Mouse (Mus musculus) testis, adult 2 months (tissue): ENCODE data around the gene Pitx2. TPM values are rescaled to one million over a fixed set of nuclear protein-coding genes. Genes with fewer than 3 reads are reported as not detected.

ENCODE experiments used
- H3K27ac ChIP-seq: fragments of 200-500 bp; 2 replicates; pipeline ENCODE4 v1.5.1; 2012; ENCODE audit warnings: low read depth, low read length; ENCODE audit not compliant: control insufficient read depth, insufficient read depth
- H3K27me3 ChIP-seq: fragments of 200-500 bp; 2 replicates; pipeline ENCODE4 v1.6.1; 2012; ENCODE audit warnings: mild to moderate bottlenecking, low read length, moderate library complexity; ENCODE audit not compliant: control insufficient read depth, insufficient read depth
- H3K36me3 ChIP-seq: fragments of 200-500 bp; 2 replicates; pipeline ENCODE4 v1.6.1; 2012; ENCODE audit warnings: mild to moderate bottlenecking, low read length; ENCODE audit not compliant: control insufficient read depth, insufficient read depth
- H3K4me1 ChIP-seq: fragments of 200-500 bp; 2 replicates; pipeline ENCODE4 v1.6.1; 2012; ENCODE audit warnings: low read length; ENCODE audit not compliant: control insufficient read depth, insufficient read depth
- H3K4me3 ChIP-seq: fragments of 200-500 bp; 2 replicates; pipeline ENCODE4 v1.5.1; 2012; ENCODE audit warnings: low read depth, mild to moderate bottlenecking, low read length, moderate library complexity, mixed read lengths; ENCODE audit not compliant: control insufficient read depth
- CTCF ChIP-seq: fragments of 200-500 bp; IDR thresholded peaks from 2 replicates; pipeline ENCODE4 v1.5.1; 2012; ENCODE audit warnings: low read depth, mild to moderate bottlenecking, inconsistent platforms, low read length, moderate library complexity; ENCODE audit not compliant: control insufficient read depth, insufficient read depth, insufficient replicate concordance
- POLR2A ChIP-seq: fragments of 200-500 bp; IDR thresholded peaks from 2 replicates; pipeline ENCODE4 v1.6.1; 2012; ENCODE audit warnings: low read depth, mild to moderate bottlenecking, inconsistent platforms, low read length, moderate library complexity; ENCODE audit not compliant: control insufficient read depth
- polyA plus RNA-seq: library from polyadenylated mRNA; depleted of rRNA; stranded (reverse); fragments of >200 nt; gene quantifications from 2 replicates; pipeline ENCODE4 v1.2.3, GENCODE M21; 2012

Pitx2 gene
- polyA plus RNA-seq, 1 experiment, result 6.6 TPM

DNA sequence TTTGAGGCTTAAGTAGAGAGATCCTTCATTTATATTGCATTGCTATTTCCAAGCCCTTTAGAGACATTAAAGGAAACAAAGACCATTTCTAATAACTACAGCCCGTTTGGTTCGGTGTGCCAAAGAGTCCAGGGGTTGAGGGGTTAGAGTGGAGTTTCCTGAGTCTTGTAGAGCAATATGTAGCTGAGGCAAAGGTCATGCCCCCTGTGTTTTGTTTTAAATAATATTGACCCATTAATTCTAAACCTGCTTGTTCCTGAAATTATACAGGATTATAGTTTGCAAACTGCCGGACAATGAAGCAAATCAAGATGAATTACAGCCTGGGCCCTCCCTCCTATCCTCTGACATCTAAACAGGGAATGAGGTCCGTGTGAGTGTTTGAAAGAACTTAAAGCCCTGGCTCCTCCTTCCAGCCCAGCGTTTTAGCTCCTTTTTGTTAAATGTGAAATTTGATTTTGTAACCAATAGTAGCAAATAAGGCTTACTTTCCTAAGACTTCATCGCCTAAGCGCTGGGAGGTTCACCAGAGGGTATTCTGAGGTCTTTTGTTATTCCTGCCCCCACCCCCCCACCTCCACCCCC, 20.5 kb downstream of the Pitx2 start:
- Histone ChIP-seq H3K27ac (no peak overlapping the region), H3K27me3 (peaks cover 30% of the 10 kb centered on the region), H3K4me1 (peaks cover 23% of the 10 kb centered on the region)

DNA sequence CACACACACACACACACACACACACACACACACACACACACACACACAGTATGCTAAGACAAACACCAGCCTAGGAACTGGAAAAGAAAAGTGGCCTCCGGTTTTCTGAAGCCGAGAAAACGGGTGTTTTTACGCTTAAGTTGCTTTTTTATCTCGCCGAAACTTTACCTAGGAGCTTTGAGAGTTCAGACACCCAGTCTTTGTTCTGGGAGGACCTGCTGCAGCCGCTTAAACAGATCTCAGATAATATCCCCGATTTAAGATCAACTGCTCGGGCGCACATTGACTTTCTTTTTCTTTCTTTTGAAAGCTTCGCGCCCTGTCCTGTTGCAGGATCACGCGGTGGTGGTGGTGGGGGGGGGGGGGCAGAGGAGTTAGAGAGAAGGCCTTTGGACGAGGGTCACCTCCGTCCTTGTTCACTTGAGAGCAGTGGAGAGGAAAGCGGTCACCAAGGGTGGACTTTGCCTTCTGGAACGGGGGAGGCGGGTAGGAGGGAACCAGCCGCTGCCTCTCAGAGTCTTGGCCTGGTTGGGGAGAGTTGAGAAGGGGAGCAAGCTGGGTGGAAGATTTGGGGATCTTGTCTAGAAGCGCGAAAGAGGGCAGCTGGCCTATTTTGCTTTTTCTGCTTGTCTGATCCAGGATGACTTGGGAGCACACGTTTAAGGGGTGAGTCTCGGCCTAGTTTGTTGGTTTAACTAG, 21.2 kb downstream of the Pitx2 start:
- no peaks in the 10 kb centered on the region for H3K36me3 ChIP-seq
- TF ChIP-seq POLR2A (no peak), CTCF (no peak)
- no peak overlapping the region for H3K27ac ChIP-seq
- H3K27me3 ChIP-seq, result peaks cover 24% of the 10 kb centered on the region
- H3K4me3 ChIP-seq, result no peak overlapping the region
- peaks cover 18% of the 10 kb centered on the region for H3K4me1 ChIP-seq

More for the DNA sequence above, 20.5 kb downstream of the Pitx2 start:
- no peak overlapping the region for H3K4me3 ChIP-seq
- TF ChIP-seq POLR2A, result no peak
- no peak for TF ChIP-seq CTCF
- no peaks in the 10 kb centered on the region for H3K36me3 ChIP-seq

DNA sequence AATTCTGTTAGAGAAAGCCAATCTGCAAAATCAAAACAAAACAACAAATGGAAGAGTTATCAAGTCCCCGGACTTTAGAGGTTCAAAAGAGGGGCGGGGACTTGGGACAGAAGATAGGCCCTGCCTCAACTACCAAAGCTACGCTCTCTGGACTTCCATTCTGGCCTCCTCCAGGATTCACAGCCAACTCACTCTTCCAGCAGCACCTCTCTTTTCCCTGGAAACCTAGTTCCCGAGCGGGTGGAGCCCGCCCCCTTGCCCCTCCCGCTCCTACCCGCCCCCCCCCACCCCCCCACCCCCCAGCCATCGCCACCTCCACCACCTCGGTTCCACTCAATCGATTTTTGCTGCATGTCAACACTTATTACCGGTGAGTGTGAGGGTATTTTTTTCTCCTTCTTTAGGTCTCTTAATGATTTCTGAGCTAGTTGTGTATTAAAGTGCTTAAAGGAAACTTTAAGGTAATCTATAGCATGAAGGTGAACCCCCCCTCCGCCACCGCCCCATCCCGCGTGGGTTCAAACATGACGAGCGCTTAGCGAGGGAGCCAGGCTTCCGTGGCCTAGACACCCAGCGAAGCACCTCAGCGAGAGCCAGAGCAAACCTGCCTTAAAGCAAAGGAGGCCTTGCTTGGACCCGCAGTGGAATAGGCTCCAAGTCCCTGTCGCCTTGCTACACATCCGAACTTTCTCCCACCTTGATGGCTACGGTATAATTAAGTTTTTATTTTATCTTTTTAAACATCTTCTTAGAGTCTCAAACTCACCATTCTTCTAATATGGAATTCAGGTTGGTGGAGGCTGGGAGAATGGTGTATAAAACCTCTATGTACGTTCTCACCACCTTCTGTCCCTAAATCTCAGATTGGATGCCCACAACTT, 21.9 kb downstream of the Pitx2 start:
- H3K27ac ChIP-seq, result no peak overlapping the region
- H3K4me3 ChIP-seq, result no peak overlapping the region

DNA sequence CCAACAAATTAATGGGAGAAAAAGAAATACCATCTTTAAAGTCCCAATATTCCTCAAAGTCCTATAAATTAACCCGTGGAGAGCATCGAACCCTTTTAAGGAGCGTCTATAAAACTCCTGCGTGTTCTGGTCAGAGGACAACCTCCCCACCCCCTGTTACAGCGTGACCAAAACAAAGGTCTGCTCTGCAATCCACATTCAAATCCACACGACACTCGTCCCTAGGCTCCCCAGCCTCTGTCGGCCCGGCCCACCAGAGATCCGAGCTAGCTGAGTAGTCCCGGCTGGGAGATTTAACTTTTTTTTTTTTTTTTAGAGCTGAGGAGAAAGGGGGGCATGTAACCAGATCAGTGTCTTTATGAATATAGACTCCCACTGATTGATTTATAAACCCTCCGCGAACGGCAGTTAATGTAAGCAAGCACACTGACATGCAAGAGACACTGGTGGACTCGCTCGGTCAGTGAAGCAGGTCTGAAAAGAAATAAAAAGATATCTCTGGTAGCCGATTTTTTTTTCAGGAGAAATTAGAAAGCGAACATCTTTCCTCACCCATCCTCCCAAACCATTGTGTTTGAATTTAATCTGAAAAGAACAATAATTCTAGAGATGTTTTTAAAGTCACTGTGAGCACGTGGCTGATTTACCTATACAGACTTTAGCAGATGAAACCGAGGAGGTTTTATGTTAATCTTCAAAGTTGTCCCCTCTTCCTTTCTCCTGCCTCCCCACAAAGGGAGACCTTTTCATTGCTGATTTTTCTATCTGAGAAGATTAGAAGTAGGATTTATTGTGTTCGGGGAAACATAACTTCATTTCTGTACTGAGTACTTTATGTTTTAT, 23.0 kb downstream of the Pitx2 start:
- TF ChIP-seq CTCF, result no peak
- no peak for TF ChIP-seq POLR2A
- H3K36me3 ChIP-seq, result no peaks in the 10 kb centered on the region
- H3K27ac ChIP-seq, result no peak overlapping the region
- no peak overlapping the region for H3K4me3 ChIP-seq
- peaks cover 15% of the 10 kb centered on the region for H3K4me1 ChIP-seq
- H3K27me3 ChIP-seq, result peaks cover 16% of the 10 kb centered on the region

More for the DNA sequence above, 21.9 kb downstream of the Pitx2 start:
- no peak for TF ChIP-seq CTCF
- Histone ChIP-seq H3K4me1 (peaks cover 15% of the 10 kb centered on the region), H3K27me3 (peaks cover 19% of the 10 kb centered on the region), H3K36me3 (no peaks in the 10 kb centered on the region)

DNA sequence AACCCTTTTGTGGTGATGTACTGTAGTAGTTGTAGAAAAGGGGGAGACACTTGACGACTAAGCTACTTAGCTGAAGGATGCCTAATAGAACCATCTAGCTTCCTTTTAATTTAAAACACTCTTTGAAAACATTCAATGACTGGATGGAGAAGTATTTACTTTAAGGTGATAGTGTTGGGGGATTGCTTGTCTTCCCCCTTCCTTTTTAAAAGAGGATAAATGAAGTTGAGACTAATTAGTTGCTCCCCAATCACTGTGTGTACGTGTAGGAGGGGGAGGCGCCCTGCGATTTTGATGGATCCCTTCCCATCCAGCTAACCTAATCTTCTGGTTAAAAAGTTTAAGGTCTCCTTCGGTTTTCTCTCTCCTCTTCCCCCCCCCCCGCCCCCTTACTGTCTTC, 23.7 kb downstream of the Pitx2 start:
- H3K4me1 ChIP-seq, result peaks cover 11% of the 10 kb centered on the region
- H3K36me3 ChIP-seq, result no peaks in the 10 kb centered on the region
- peaks cover 11% of the 10 kb centered on the region for H3K27me3 ChIP-seq
- no peak overlapping the region for H3K27ac ChIP-seq
- H3K4me3 ChIP-seq, result no peak overlapping the region
- TF ChIP-seq CTCF (no peak), POLR2A (no peak)

DNA sequence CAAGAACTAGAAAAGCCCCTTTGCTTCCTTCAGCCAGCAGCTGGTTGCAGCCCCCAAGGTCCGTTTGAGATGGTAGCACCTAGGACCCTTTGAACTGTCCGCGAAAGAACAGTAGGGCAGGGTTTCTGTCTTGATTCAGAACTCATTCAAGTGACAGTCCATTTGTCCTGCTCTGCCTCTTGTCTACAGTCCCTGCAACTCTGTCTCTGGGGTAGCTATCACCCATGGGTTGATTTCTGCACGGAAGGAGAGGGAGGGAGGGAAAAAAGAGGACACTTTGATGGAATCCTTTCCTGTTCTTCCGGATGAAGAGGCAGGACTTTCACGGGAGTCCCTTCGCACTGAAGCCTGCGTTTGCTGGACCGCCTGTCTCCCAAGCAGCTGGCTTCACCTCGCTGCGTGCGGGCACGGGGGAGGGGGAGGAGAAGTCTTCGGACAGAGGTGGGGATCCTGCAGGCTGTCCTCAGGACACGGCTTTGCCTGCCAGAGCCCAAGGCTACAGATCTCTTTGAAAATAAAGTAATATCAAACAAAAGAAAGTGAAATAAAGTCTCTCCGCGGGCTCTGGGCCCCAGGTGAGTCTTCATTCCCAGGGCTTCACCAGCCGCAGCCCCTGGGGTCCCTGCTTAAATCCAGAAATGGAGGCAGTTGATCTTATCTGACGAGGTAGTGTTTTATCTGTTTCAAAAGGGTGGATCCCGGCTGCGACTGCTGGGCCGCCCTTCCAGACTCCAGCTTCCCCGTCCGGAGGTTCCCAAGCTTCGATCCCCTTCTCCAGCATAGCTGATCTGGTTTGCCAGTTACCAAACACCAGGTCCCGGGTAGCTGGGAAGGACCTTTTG, 24.5 kb downstream of the Pitx2 start:
- Histone ChIP-seq H3K27ac (no peak overlapping the region), H3K4me3 (no peak overlapping the region; the same call in 1 of the 2 replicates), H3K4me1 (peaks cover 6% of the 10 kb centered on the region), H3K36me3 (no peaks in the 10 kb centered on the region), H3K27me3 (peaks cover 8% of the 10 kb centered on the region)
- TF ChIP-seq CTCF (no peak), POLR2A (no peak)
